In genomic region chr4:111686951-111687350, GRCm38 (mm10) we compare ENCODE assay signal across 8 mouse cellular contexts. TPM values are rescaled to one million over a fixed set of nuclear protein-coding genes. Genes with fewer than 3 reads are reported as not detected.
DNase-seq lines count a peak whose midpoint lies in the region; ATAC-seq and TF ChIP-seq lines count a peak whose summit lies in the region.

No protein-coding gene starts in this region.

- no peak overlapping the region for H3K27ac ChIP-seq in ES-E14 (ENCODE audit: insufficient read depth, low read depth, low read length, poor library complexity, severe bottlenecking)
- H3K27ac ChIP-seq in liver, postnatal 0 days (ENCODE audit: low read depth): no peak overlapping the region
- H3K27ac ChIP-seq in neural tube, embryonic 13.5 days (replicated peaks): no peak overlapping the region

- DNase-seq in 3T3-L1 (ENCODE audit: low read depth, low spot score) (peak; percentile 67), ES-E14 (ENCODE audit: low read depth, low spot score) (peak; percentile 60)
- DNase-seq in cerebellum, postnatal 25 days: peak; percentile 42 to 65
- DNase-seq in heart, adult 8-10 months (ENCODE audit: low spot score): peak; percentile 33
- DNase-seq in kidney, adult 8-10 months: peak; percentile 26 to 34
- DNase-seq in liver, postnatal 0 days: peak; percentile 31
- DNase-seq in thymus, postnatal 14 days: peak; percentile 49

- no peaks in the 10 kb centered on the region for H3K9me3 ChIP-seq in ES-E14 (ENCODE audit: control insufficient read depth, insufficient read depth, low read depth, low read length)
- no peaks in the 10 kb centered on the region for H3K9me3 ChIP-seq in liver, postnatal 0 days (ENCODE audit: low read length)
- H3K9me3 ChIP-seq in neural tube, embryonic 13.5 days: no peaks in the 10 kb centered on the region

- H3K4me2 ChIP-seq in liver, postnatal 0 days (ENCODE audit: low read depth, low read length): peak overlapping the region; percentile 64
- peak overlapping the region; percentile 41 for H3K4me2 ChIP-seq in neural tube, embryonic 13.5 days

- in situ Hi-C loops in ES-E14 (cut with MboI; ENCODE audit: low sequenced_read_pairs in 2 of 2, unreplicated experiment in 2 of 2): no loop called here

- 11% methylated on average over 9 of the region's 9 CpGs for WGBS in liver, postnatal 0 days (ENCODE audit: insufficient replicate concordance)
- WGBS in neural tube, embryonic 13.5 days: 7% methylated on average over 9 of the region's 9 CpGs

- no peak overlapping the region for H3K9ac ChIP-seq in ES-E14 (ENCODE audit: insufficient read depth, low read depth, low read length, poor library complexity, severe bottlenecking)
- no peak overlapping the region for H3K9ac ChIP-seq in liver, postnatal 0 days (replicated peaks)
- 0 out of 2 replicates have a peak overlapping the region, but pooled peaks have one; percentile 8 for H3K9ac ChIP-seq in neural tube, embryonic 13.5 days

- peak overlapping the region in 1 of 2 experiments; percentile 57; a peak in 2 of 4 replicates for H3K4me3 ChIP-seq in ES-E14 (ENCODE audit: insufficient read depth in 1 of 2, low read depth in 1 of 2, low read length in 2 of 2, poor library complexity in 1 of 2, severe bottlenecking in 1 of 2)
- H3K4me3 ChIP-seq in liver, postnatal 0 days (ENCODE audit: low read depth, low read length): no peak overlapping the region
- H3K4me3 ChIP-seq in neural tube, embryonic 13.5 days: no peak overlapping the region

- peak; percentile 73 for TF ChIP-seq CTCF in liver, postnatal 0 days (IDR thresholded peaks at IDR 0.05; ENCODE audit: low read depth)

- TF ChIP-seq EP300 in liver, postnatal 0 days (IDR thresholded peaks at IDR 0.05; ENCODE audit: low read depth): no peak

- ATAC-seq in liver, postnatal 0 days: peak; percentile 50; the same call in 1 of the 2 replicates
- peak; percentile 78 for ATAC-seq in neural tube, embryonic 13.5 days (ENCODE audit: low read depth)

- H3K4me1 ChIP-seq in ES-E14 (ENCODE audit: control insufficient read depth in 2 of 2, insufficient read depth in 2 of 2, low read length in 2 of 2, poor library complexity in 1 of 2): peaks cover 5 to 6% of the 10 kb centered on the region in 2 experiments; a peak in 2 of 4 replicates
- no peaks in the 10 kb centered on the region for H3K4me1 ChIP-seq in liver, postnatal 0 days (ENCODE audit: insufficient read depth)
- peaks cover 37% of the 10 kb centered on the region for H3K4me1 ChIP-seq in neural tube, embryonic 13.5 days (replicated peaks)

- no peaks in the 10 kb centered on the region for H3K27me3 ChIP-seq in liver, postnatal 0 days (ENCODE audit: insufficient read depth, low read length)
- no peaks in the 10 kb centered on the region for H3K27me3 ChIP-seq in neural tube, embryonic 13.5 days

- no peaks in the 10 kb centered on the region for H3K36me3 ChIP-seq in ES-E14 (ENCODE audit: control insufficient read depth, insufficient read depth, low read length, poor library complexity, severe bottlenecking)
- H3K36me3 ChIP-seq in liver, postnatal 0 days (replicated peaks; ENCODE audit: insufficient read depth, low read length): no peaks in the 10 kb centered on the region
- H3K36me3 ChIP-seq in neural tube, embryonic 13.5 days: no peaks in the 10 kb centered on the region

TF ChIP-seq in ES-E14, 5 proteins besides CTCF, POLR2A, EP300 and RAD21:
- TF ChIP-seq CHD2 (IDR thresholded peaks at IDR 0.05; ENCODE audit: low read depth, low read length) (peak; percentile 44; the same call in 1 of the 2 replicates), HCFC1 (IDR thresholded peaks at IDR 0.05; ENCODE audit: borderline replicate concordance, insufficient read depth, low read length) (0 out of 2 replicates have a peak, but pooled peaks have one; percentile 32), ZNF384 (IDR thresholded peaks at IDR 0.05; ENCODE audit: low read depth, low read length) (no peak)
TF ChIP-seq in ES-E14: peak in this region for 2.

RNA-seq across cellular contexts. Expression of gene Spata6, which starts 32.8 kb away (rescaled TPM):
- total RNA-seq in ES-E14 (2012; rRNA removed): 8.1 and 9.0 TPM in 2 replicates
- 1 to 10 TPM; 5.0 to 7.6 (median 6.0) TPM for total RNA-seq in heart, adult 8-10 months (2022)
- 3.3 and 3.6 TPM in 2 replicates for polyA plus RNA-seq in liver, postnatal 0 days (2015; fragmentation: Nextera tagmentation; extraction: Ambion mirVana)
- polyA plus RNA-seq in neural tube, embryonic 13.5 days (2015; fragmentation: Nextera tagmentation; extraction: Ambion mirVana): 18.2 and 18.9 TPM in 2 replicates
